Mouse (Mus musculus): ENCODE measurements around the gene Fezf1.

Gene Fezf1

GRCm38 (mm10) chr6:23247512-23248312, 450 bp downstream of the Fezf1 start:
- DNase-seq (ENCODE audit: low spot score): no peak

DNA sequence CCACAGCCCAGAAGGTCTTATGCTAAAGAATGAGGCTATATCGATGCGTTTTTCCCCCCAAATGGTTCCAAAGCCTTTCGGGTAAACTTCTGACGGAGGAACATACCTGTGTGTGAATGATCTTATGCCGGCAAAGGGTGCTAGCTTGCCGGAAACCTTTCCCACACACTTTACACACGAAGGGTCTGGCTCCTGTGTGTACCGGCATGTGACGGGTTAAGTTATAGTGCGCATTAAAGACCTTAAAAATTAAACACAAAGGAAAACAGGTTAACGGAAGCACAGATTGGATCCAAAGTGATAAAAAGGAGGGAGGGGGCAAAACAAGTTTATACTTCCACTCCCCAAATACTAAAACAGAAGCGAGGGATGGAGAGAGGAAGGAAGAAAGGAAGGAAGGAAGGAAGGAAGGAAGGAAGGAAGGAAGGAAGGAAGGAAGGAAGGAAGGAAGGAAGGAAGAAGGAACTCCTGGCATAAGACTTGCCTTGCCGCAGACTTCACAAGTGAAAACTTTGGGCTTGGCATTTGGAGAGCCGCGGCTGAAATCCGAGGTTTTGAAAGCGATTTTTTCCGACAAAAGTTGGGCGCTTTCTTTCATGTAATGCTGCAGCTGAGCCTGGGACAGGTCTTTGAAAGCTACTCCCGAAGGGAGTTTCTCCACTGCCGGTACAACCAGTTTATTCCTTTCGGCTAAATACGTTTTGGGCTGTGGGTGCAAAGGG, 1.2 kb downstream of the Fezf1 start:
- no peak for DNase-seq (ENCODE audit: low spot score)

DNA sequence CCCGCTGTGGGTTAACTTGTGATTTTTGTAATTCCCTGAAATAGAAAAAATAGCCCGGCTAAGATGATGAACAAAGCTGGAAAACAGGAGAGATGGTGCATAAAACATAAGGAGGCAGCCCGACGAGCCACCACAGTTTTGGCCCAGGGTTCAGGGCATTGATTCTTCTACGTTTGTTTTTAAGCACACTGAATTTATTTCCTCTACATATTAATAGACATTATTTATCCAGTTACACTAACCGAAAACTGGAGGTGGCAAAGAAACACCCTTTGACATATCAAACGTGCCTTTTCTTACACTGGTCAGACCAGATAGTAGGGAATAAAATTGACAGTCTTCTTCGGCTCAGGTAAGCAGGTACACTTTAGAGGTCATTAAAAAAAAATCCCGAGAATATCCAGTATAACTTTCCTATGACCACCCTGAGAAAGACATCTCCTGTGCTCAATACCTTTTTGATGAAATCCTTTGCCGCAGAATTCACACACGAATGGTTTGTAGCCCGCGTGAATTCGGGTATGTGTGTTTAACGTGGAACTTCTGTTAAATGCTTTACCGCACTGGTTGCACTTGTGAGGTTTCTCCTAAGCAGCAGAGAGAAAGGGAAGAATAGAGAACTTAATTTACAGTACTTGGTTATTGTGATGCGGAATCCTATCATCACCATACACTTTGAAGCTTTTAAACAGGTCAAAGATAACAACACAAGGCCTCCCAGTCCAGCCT, 1.9 kb downstream of the Fezf1 start:
- no peak for DNase-seq (ENCODE audit: low spot score)

- no peak for DNase-seq (ENCODE audit: low spot score)
Measured at GRCm38 (mm10) chr6:23245545-23246011, 2.6 kb downstream of the Fezf1 start.

DNA sequence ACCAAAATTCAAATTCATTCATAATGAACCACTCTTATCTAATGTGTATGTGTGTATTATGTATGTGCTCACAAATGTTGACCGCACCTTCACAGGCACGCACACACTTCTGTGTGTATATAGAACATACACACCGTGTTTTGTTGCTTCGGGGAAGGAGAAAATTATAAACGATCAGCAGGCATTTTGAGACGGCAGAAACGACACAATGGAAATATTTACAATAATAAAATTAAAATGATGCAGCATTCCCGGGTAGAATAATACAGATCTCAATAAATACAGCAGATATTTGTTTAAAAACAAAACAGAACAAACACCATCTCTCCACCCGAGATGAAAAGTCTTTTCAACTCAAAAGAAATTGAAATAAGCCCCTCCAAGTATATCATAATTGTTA, 3.0 kb downstream of the Fezf1 start:
- DNase-seq (ENCODE audit: low spot score): no peak

DNA sequence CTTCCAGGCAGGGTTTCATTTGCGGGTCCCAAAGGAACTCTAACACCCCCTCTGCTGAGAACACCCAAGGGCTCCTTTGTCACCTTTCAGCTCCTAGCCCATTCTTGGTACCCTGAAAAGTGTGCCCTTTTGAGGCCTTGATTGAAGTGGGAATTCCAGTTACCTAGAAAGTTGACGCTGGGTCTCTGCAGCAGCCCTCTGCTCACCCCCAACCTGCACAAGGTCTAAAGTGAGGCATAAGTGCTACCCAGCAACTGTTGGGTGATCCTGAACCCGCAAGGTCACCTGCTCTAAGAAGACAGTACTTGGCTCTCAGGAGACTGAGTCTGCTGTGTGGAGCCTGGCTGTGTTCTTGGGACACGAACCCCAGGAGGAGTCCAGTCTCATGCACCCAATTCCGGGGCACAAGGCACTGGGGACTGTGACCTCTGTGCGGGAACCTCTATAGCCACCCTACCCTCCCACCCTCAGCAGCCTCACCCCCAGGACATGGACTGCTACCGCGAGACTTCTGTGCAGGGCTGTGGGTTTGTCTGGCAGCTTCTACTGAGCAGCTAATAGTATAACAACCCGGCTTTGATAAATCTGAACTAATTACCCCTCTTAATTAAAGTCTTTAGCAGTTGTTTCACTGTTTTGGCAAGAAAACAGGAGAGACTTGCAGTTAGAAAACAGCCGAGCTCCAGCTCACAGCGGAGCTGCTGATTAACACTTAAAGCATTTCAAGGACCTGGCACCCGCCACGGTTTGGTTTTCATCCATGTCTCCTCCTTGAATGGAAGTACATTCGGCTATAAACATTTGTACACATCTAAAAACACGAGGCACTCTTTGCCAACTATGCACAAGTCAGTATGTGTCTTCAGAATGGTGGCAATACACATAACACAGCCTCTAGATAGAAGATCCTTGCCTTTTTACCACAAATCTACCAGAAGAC, 4.1 kb downstream of the Fezf1 start:
- DNase-seq (ENCODE audit: low spot score): no peak

DNA sequence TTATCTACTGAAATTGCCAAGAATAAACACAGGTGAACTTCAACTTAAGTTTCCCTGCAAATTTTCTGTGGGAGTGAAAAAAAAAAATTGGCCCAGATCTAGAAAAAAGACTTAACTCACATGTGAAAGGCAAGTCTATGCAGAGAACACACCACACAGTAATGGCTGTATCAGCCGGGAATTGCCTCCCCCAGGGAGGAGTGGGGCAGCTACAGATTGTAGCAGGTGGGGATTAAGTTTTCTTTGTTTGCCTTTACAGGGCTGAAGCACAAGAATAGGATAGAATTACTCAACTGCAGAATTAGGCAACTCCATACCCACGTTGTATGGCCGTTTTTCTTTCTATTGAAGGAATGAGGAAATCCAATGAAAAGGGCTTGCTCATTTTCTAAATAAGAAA, 36.7 kb downstream of the Fezf1 start:
- no peak for DNase-seq (ENCODE audit: low spot score)

- no peak for DNase-seq (ENCODE audit: low spot score)
Measured at GRCm38 (mm10) chr6:23207791-23208190, 40.4 kb downstream of the Fezf1 start.

- DNase-seq (ENCODE audit: low spot score): no peak
Measured at GRCm38 (mm10) chr6:23202630-23203029, 45.5 kb downstream of the Fezf1 start.

Measured in c-Kit-positive CD71-positive TER-119-positive erythroid progenitor cells, embryonic 14.5 days (primary cell).